Mouse (Mus musculus): ENCODE results near the gene Dlx5.

Gene Dlx5

DNA sequence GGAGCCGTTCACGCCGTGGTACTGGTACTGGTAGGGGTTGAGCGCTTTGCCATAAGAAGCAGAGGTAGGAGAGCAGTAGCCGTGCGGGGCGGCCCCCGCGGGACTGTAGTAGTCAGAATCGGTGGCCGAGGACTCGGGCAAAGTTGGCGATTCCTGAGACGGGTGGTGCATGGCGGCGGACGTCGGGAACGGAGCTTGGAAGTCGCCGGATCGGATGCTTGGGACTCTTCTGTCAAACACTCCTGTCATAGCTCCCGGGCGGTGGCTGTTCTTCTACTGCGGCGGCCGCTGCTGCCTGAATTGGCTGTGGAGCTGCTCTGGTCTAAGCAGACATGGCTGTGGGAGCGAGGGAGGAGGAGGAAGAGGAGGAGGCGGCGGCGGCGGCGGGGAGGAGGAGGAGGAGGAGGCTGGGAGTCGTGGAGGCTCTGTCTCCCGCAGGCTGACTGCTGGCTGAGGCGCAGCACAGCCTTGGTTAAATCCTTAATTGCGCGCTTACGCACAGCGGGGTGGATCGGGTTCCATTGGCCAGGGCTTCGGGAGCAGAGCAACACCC lies at the start of gene Dlx5:
Gene Dlx5, minus strand, starts transcription at position 448 of the 553 bp plus-strand sequence.
- peak; percentile 57 to 76 for DNase-seq (ENCODE audit: low spot score in 2 of 2)

DNA sequence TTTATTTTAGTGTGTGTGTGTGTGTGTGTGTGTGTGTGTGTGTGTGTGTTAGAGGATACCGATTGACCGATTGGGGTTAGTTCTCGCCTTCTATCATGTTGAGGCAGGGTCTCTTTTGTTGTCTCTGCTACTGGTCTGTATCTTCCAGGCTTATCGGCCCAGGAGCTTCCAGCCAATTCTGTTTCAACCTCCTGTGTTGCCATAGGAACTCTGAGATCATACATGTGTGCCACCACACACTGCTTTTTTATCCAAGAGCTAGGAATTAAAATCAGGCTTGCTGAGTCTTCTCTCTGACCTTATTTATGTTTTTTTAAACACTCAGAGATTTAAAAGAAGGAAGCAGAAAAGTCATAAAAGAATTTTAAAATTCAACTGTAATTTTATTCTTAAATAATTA lies 49.6 kb upstream of the Dlx5 start:
- no peak for DNase-seq (ENCODE audit: low spot score in 2 of 2)

DNA sequence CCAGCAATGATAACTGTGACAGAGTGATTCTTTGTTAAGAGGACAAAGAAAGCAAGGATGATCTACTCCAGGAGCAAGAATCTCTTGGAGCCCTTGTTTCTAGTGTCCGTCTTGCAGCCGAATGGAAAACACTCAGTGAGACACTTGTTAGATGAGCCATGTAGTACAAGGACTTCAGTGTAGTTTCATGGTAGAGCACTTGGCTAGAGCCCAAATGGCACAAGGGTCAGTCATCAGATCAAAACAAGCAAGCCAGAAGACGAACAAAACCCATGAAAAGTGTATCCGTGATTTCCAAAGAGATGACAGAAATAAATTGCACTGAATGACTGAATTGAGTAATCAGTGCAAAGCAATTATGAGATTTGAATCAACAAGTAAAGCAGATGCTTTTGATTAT lies 48.9 kb upstream of the Dlx5 start:
- no peak for DNase-seq (ENCODE audit: low spot score in 2 of 2)

DNA sequence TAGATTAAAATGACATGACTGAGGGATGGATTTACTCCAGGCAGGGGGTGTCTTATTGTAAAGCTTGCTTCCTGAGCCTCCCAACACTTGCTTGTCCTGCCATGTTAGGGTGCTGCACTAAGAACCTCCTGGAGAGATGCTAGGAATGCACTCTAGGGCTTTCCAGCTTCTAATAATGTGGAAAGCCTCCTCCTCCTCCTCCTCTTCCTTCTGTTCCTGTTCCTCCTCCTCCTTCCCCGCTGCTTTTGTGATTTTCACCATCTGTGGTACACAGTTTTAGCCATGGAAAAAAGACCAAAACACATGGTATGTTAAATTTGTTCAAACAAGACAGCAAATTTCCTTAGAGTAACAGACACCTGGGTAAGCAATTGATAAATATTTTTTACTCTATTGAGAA lies 43.4 kb upstream of the Dlx5 start:
- no peak for DNase-seq (ENCODE audit: low spot score in 2 of 2)

DNA sequence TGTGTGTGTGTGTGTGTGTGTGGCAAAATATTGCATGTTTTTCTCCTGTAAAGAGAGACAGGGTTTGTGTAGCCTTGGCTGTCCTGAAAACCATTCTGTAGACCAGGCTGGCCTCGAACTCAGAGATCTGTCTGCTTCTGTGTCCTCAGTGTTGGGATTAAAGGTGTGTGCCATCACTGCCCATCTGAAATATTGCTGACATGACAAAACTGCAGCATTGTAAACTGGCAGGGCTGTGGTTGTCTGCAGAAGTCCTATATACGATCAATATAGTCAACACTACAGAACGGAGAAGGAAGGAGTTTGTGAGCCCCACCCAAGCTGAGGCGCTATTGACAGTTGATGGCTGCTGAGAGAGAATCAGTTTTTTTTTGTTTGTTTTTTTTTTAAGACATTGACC lies 35.4 kb upstream of the Dlx5 start:
- DNase-seq (ENCODE audit: low spot score in 2 of 2), result no peak

DNA sequence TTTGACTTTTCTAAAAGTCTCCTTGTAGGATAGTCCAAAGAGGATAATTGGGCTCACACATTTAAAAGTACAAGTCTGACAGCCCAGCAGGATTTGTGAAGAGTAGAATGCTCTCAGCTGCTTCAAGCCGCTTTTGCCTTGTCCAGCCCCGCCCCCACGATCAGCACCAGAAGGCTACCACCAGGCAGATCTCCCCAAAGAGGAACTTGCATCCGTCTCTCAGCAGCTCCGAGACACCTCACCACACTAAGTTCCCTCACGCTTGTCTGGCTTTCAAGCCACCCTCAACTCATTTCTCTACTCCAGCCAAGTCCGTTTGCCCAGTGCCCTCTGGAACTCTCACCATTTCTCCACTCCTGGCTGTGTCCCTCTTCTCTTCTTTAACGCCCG lies 33.6 kb upstream of the Dlx5 start:
- DNase-seq (ENCODE audit: low spot score in 2 of 2), result no peak

DNA sequence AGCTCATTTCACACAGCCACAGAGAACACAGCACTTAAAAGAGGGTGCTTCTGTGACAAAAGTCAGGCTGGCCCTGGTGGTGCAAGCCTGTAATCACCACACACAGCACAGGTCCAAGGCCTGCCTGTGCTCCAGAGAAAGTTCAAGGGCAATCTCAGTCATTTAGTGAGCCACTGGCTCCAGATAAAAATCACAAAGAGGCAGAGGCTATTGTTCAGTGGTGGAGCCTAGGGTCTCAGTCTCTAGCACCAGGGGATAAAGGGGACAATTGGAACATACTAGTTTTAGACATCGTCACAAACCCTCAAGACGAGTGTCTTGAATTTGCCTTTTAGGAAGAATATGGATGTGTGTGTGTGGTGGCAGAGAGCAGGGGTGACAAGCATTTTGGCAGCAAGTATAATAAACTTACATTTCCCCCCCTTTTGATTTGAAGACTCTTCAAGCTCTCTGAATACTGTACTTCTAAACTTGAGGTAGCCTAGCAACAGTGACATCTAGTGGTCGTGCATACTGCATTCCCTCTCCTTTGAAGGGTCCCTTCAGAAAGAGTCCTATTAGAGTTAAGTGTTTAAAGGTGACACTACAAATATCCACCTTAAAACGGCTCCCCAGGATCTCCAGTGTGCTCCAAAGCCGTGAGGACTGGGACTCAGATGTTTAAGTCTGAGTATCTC lies 33.1 kb upstream of the Dlx5 start:
- DNase-seq (ENCODE audit: low spot score in 2 of 2), result peak in 1 of 2 experiments; percentile 29

DNA sequence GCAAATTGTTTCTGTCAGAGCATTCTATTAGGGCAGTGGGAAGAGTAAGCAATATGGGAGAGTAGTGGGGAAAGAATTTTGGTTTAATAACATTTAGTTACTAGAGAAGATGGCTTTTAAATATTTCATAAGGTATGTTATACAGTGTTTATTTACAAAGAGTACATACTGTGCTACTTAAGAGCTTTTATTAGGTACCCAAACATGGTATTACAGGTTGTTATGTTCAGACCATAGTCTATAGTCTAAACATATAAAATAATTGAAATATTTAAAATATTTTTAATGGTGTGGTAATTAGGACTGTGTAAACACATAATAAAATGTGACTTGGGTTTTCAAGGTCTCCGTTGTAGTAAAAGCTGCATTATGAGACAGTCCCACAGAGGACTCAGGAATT lies 32.4 kb upstream of the Dlx5 start:
- DNase-seq (ENCODE audit: low spot score in 2 of 2), result no peak

DNA sequence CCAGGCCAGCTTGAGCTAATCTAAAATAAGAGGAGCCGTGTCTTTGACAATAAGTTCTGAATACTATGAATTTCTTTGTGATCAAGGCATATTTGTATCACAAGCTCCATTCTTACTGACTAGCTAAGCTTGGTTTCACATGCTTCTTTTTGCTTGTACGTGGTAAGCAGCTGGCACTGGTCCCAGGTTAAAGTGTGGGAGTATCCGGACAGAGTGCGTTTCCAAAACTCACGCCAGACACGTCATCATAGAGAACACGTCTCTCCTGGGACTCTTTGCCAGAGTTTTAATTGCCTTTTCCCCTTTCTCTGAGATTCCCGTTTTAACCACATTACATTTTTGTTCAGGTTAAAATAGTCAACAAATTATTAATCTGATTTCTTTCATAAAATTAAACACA lies 27.7 kb upstream of the Dlx5 start:
- DNase-seq (ENCODE audit: low spot score in 2 of 2), result no peak

DNA sequence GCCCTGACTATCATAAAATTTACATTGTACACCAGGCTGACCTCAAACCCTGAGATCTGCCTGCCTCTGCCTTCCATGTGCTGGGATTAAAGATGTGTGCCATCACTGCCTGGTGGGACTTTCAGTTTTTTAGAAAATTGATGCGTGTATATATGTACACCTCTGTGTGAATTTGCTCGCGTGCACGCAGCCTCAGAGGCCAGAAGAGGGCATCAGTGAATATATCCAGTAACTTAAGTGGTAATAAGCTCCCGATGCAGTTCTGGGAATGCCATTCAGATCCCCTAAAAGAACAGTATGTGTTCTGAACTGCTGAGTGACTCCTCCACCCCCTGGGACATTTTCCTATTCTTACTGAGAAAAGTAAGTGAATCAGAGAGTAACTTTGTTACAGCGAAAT lies 8.2 kb upstream of the Dlx5 start:
- no peak for DNase-seq (ENCODE audit: low spot score in 2 of 2)

DNA sequence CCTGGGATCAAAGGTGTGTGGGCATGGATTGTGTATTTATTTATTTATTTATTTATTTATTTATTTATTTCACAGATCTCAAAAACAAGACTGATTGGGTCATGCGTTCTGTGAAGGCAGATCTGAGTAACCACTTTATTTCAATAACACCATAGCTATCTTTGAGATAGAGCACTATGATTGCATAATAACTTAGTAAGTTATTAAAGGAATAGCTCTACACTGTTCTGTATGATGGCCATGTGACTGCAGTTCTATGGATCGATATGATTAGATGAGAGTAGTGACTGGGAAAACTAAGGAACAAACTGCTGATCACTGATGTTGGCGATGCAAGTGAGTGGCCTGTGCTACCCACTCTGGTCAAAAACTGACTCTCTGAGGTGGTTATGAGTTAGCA lies 4.3 kb upstream of the Dlx5 start:
- DNase-seq (ENCODE audit: low spot score in 2 of 2), result no peak

DNA sequence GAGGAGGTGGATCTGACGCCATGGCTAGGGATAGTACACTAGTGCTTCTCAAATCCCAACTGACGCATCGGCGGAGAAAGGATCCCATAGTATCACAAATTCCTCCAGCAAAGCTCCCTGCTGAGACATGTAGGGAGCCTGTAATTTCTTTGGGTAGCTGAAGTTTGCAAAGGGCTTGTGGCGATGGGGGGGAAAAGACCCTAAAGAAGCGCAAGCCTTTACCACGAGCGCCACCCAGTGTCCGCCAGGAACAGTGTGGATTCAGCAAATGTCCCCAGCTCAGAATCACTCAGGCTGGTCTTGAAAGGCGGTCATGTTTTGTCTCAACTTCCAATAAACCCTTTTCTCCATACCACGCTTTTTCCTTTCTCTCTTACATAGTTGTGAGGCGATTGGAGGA lies 3.0 kb upstream of the Dlx5 start:
- DNase-seq (ENCODE audit: low spot score in 2 of 2), result no peak

DNA sequence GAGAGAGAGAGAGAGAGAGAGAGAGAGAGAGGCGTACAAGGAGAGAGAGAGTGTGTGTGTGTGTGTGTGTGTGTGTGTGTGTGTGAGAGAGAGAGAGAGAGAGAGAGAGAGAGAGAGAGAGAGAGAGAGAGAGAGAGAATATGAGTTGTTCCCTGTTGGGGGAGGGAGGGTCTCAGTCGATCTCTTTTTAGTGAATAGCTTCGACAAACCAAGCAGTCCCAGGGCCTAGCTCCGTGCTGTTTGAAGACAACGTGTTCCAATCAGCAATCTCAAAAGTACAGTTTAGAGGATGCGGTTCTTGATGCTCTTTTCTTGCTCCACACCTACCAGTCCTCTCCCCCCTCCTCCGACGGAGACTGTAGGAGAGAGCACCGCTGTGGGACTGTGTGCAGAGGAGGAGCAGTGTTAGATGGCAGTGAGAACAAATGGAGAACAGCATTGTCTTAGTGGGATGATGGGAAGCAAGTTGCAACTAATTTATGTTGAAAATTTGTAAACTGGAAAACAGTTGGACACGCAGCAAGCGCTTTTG lies 447 bp upstream of the Dlx5 start:
- no peak for DNase-seq (ENCODE audit: low spot score in 2 of 2)

DNA sequence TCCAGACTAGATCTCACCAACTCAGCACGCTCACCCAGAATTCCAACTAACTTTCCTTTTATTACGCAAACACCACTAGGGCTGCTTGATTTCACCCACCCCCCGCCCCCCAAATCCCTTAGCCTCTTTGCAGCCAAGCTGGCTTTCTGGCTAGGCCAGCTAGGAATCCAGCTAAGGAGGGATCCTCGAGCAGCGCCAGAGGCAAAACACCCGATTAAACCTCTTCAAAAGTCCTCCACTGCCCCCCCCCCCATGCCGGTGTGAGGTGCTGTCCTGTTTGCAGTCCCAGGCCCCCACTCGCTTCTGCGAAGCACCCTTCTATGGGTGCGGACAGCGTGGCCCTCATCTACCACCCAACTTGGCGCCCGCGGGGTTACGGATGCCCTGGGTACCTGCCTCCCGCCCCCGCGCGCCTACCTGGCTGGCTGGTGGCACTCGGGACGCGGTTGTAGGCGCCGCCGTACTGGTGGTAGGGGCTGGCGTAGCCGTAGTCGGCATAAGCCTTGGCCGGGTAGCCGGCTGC lies 709 bp downstream of the Dlx5 start:
- no peak for DNase-seq (ENCODE audit: low spot score in 2 of 2)

DNA sequence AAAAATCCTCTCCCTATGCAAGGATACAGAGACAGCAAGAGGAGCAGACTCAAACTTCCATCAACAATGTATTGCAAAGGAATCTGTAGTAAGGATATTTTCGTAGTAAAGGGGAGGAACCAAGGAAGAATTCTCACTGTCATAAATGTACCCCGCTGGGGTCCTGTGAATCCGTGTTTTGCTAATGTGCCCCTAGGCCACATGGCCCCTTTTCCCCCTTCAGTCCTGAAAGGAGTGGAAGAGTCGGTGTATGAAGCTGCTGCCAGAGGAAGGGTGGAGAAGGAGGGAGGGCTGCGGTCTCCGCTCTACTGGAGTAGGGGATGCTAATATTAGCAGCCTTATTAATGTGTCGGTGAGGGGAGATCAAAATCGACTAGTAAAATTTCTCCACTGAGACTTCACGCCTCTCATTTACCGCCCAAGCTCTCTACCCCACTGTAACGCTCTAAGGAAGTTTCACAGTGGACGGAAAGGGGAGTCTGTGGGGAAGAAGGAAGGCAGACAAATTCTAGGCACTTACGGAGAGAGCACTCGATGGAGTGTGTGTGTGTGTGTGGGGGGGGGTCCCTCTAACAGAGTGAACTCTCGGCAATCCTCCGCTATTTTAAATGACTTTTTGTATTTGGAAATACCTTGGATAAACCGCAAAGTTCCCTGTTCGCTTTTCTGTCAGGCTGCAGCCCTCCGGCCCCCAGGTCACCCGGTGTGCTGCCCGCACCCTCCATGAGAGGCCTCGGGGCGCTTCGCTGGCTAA lies 1.3 kb downstream of the Dlx5 start:
- DNase-seq (ENCODE audit: low spot score in 2 of 2), result no peak

DNA sequence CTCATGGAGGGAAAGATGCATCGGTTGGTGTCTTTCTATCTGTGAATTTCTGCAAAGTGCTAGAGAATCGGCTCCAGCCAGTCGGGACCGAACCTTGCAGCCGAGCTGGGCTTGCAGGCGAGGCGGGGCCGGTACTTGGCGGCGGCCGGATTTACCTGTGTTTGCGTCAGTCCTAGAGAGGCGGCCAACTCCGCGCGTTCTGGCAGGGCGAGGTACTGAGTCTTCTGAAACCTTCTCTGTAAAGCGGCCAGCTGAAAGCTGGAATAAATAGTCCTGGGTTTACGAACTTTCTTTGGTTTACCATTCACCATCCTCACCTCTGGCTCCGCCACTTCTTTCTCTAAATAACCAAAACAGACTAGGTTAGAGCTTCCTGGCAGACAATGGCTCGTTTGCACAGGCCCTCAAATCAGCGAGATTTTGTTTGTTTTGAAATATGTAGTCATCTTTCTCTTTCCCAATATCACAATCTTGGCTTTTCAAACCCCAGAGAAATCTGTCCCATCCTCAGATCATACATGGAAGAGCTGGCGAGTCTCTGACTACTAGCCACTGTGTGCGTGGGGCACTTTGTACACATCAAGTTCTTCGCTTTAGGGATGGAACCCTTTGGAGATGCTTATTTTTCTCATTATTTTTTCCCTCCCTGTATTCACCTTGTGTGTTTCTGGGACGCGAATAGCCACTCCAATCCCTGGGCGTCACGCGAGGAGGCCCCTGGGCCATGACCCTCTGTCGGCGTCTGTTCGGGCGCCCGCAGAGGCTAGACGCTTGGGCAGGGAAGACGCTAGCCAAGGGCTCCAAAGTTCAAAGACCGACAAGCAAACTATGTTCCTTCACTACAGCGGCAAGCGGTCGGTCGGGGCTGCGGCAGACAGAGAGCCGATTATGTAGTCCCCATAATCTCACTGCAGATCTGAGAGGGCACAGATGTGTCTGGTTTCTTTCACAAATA lies 2.2 kb downstream of the Dlx5 start:
- DNase-seq (ENCODE audit: low spot score in 2 of 2), result no peak

DNA sequence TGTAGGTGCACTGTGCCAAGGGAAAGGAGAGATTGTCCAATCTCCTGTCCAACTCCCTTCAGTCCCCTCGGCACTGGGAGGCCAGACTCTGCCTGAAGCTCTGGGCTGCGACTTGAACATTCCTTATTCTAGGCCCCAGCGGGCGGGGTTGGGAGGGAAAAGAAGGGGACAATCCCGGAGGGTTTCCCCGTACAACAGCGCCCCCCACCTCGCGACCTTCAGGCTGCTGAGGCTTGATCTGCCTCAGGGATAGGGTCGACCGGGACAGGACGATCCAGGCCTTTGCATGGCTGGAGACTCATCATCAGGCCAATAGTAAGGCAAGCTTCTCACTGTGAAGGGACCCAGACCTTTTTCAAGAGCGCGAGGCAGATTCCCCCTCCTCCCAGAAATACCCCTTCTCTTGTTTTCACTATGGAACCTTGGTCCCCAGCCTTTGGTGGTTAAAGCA lies 3.0 kb downstream of the Dlx5 start:
- DNase-seq (ENCODE audit: low spot score in 2 of 2), result no peak

DNA sequence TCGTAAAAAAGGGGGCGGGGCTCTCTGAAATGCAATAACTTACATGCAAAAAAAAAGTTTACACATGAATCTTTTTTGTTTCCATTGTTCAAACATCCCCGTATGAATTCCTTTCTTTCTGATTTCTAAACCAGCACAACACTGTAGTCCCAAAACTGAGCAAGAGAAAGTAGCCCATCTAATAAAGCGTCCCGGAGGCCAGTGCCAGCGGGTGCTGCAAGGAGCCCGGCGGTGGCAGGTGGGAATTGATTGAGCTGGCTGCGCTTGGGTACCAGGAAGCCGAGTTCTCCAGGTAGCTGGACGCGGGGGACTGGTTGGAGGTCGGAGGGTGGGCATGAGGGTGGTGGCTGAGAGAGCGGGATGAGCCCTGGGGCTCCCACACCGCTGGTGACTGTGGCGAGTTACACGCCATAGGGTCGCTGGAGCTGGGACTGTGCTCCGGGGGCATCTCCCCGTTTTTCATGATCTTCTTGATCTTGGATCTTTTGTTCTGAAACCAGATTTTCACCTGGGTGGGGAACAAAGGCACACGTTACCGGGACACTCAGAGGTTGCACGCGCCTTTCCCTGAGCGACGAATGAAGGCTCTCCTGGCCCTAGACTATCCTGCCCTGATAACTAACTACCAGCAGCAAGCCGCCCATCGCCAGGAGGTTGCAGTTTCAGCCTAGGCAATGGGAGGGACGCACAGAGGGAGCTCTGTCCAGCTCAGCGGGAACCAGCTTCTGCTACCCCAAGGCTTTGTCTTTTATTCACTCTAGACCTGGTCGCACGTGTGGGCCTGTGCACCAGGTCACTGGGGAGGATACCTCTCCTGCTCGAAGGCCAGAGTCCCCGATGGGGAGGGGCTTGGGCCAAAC lies 3.7 kb downstream of the Dlx5 start:
- DNase-seq (ENCODE audit: low spot score in 2 of 2), result no peak

DNA sequence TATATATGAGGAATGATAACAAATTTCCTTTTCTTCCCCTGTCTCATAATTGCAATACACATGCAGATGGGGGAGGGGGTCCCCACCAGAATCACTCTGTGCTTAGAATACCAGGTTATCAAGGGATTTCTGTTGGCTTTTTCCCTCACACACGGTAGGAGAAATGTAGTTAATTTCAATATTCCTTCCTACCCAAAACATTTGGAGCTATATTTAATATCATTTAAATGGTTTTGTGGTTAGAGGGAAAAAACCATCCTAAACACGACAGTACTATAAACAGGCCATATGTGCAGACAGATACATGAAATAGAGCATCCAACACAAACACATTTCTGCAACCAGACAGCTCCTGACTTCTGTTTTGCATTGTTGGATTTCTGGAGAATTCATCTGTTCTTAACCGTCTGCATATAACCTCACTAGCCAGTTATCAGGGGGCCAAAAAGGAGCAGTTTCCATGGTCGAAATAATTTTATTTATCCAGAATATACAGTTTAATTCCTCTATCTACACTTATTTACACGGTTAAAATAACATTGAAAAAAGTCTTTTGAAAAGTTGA lies 4.5 kb downstream of the Dlx5 start:
- DNase-seq (ENCODE audit: low spot score in 2 of 2), result no peak

DNA sequence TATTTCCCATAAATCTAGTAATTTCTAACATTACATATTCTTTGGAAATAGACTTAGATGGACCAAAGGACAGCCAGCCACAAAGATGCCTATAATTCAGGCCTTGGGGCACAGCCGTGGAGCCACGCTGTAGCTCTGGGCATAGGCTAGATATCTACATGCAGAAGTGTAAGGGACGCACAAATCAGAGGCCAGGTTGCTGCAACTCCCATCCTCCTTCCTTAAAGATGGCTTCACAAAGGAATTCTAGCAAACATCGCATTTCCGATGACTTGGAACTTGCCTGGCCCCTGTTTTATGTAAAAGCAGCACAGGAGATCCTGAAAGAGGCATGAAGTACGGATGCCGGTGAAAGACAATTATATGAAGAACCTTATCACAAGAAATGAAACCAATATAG lies 5.2 kb downstream of the Dlx5 start:
- DNase-seq (ENCODE audit: low spot score in 2 of 2), result no peak

All from frontal cortex, postnatal 10 days (tissue).